29 mouse cellular contexts compared by ENCODE assay signal in genomic region chr10:43217361-43217900, GRCm38 (mm10). TPM values are rescaled to one million over a fixed set of nuclear protein-coding genes. Genes with fewer than 3 reads are reported as not detected.
"Had no signal": no experiment of that assay in that cellular context is flagged by ENCODE, and none has a peak within 500 bp of the region (broad histone marks: within the 10 kb centered on the region; RNA-seq: fewer than 3 reads in every experiment).

No protein-coding gene starts in this region.

- H3K9me3 ChIP-seq: heart, embryonic 13.5 days; heart, embryonic 15.5 days; hindbrain, embryonic 10.5 days; hindbrain, embryonic 12.5 days; kidney, embryonic 15.5 days; limb, embryonic 13.5 days; limb, embryonic 15.5 days; liver, embryonic 12.5 days had no signal

- H3K27ac ChIP-seq: heart, adult 2 months; heart, embryonic 13.5 days; heart, embryonic 15.5 days; hindbrain, embryonic 10.5 days; hindbrain, embryonic 12.5 days; hindbrain, embryonic 14.5 days; kidney, embryonic 15.5 days; kidney, postnatal 0 days; layer of hippocampus, adult 2 months; limb, embryonic 13.5 days; limb, embryonic 15.5 days; liver, embryonic 12.5 days; liver, embryonic 14.5 days had no signal

- H3K9ac ChIP-seq: heart, embryonic 13.5 days; heart, embryonic 15.5 days; hindbrain, embryonic 12.5 days; hindbrain, embryonic 14.5 days; kidney, embryonic 15.5 days; limb, embryonic 13.5 days; limb, embryonic 15.5 days; liver, embryonic 12.5 days; liver, embryonic 14.5 days had no signal

- H3K27me3 ChIP-seq: heart, embryonic 13.5 days; heart, embryonic 15.5 days; hindbrain, embryonic 12.5 days; kidney, embryonic 15.5 days; limb, embryonic 13.5 days; limb, embryonic 15.5 days; liver, embryonic 12.5 days had no signal

- H3K4me3 ChIP-seq: heart, adult 2 months; heart, embryonic 13.5 days; heart, embryonic 15.5 days; hindbrain, embryonic 10.5 days; hindbrain, embryonic 12.5 days; kidney, embryonic 15.5 days; layer of hippocampus, adult 2 months; limb, embryonic 13.5 days; limb, embryonic 15.5 days; liver, embryonic 12.5 days had no signal

- H3K4me2 ChIP-seq: heart, embryonic 11.5 days; heart, embryonic 13.5 days; heart, embryonic 15.5 days; hindbrain, embryonic 12.5 days; hindbrain, embryonic 14.5 days; kidney, embryonic 15.5 days; limb, embryonic 13.5 days; limb, embryonic 15.5 days; liver, embryonic 12.5 days had no signal

- H3K36me3 ChIP-seq: heart, embryonic 13.5 days; heart, embryonic 15.5 days; hindbrain, embryonic 10.5 days; hindbrain, embryonic 12.5 days; kidney, embryonic 15.5 days; limb, embryonic 13.5 days; limb, embryonic 15.5 days; liver, embryonic 12.5 days had no signal

- ATAC-seq: hindbrain, embryonic 16.5 days; intestine, embryonic 16.5 days; liver, embryonic 12.5 days had no signal

- DNase-seq: gastrocnemius, postnatal 10 days; gastrocnemius, postnatal 25 days; heart, adult 2 months; heart, postnatal 14 days; heart, postnatal 4 days; kidney, adult 11 months; kidney, adult 2 months; kidney, adult 9 months; kidney, postnatal 25 days; kidney, postnatal 4 days; layer of hippocampus, postnatal 36 days; left cerebral cortex, postnatal 4 days had no signal

RNA-seq across cellular contexts. Expression of gene 9030612E09Rik, which starts 42.9 kb away (rescaled TPM):
- total RNA-seq: granulocyte monocyte progenitor cell, adult 5-6 weeks; liver, adult 2 months had no signal
- polyA plus RNA-seq: liver, adult 2 months; liver, embryonic 12.5 days; liver, embryonic 14.5 days had no signal

RNA-seq across cellular contexts. Expression of gene Sobp, which starts 43.1 kb away (rescaled TPM):
- total RNA-seq: granulocyte monocyte progenitor cell, adult 5-6 weeks; liver, adult 2 months had no signal
